Mouse (Mus musculus) urinary bladder, postnatal 0 days (tissue): ENCODE results near the gene Gna15. TPM values are rescaled to one million over a fixed set of nuclear protein-coding genes. Genes with fewer than 3 reads are reported as not detected.

Source experiments
- microRNA-seq: library from miRNA; unstranded; fragments of <30 nt; microRNA quantifications from one replicate; pipeline ENCODE4, GENCODE M21; 2016
- polyA plus RNA-seq: library from polyadenylated mRNA; unstranded; fragments of >200 nt; fragmentation: Nextera tagmentation; extraction: Ambion mirVana; gene quantifications from 2 replicates; pipeline ENCODE4 v1.2.1, GENCODE M21; 2015

The Gna15 gene
- 6.1 and 11.1 TPM in 2 replicates for polyA plus RNA-seq

GRCm38 (mm10) chr10:81524051-81524605, at the start of gene Gna15:
Gna15 (minus strand) TSS chr10:81524225.

GRCm38 (mm10) chr10:81559163-81559626, 35.2 kb upstream of the Gna15 start, which contains the start of gene Aes:
Aes (plus strand) TSS chr10:81559488.

GRCm38 (mm10) chr10:81545161-81545747, 21.2 kb upstream of the Gna15 start, which contains the start of gene Gna11:
Gna11 (minus strand) TSS chr10:81545190.

GRCm38 (mm10) chr10:81500032-81500431, 24.0 kb downstream of the Gna15 start, which contains the start of gene S1pr4:
S1pr4 (minus strand) TSS chr10:81500132.

GRCm38 (mm10) chr10:81496264-81496901, 27.6 kb downstream of the Gna15 start, which contains the start of gene Ncln:
Ncln (minus strand) TSS chr10:81496392.

GRCm38 (mm10) chr10:81482533-81482889, 41.5 kb downstream of the Gna15 start, which contains the start of gene Celf5:
Celf5 (minus strand) TSS chr10:81482709.

DNA sequence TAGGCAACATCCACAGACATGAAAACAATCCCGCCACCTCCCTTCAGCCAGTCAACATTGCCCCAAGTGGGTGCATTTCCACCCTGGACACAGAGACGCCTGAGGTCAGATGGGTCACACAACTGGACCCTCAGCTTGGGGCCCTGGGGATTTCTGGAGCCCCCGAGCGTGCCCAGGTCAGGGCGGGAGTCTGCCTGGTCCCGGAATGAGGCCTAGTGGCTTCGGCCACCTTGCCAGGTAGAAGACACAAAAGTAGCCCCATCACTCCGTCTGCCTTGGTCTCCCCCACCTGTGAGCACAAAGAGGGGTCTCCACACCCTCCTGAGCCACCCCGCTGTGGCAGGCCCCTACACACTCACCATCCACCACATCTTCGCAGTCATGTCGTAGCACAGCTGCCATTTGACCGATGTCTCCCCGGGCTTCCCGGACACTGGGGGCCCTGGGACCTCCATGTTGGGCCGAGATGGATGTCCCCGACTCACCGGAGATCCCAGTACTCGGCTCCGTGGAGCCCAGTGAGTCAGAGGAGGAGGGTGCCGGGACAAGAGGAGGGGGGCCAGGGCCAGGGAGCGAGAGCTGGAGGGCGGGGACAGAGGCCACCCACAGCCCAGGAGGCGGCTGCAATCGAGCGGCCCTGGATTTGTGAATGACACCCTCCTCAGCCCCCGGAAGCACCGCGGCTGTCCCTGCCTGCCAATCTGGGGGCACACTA, 68.7 kb downstream of the Gna15 start, which contains the start of gene Nfic:
Nfic (minus strand) TSS at position 455 of the 715 bp plus-strand sequence.

Small RNA genes lying within 50 kb of the gene (microRNA-seq; reads per million reads assigned to microRNA genes)
- not detected for gene Gm25595

Other genes starting within 250 kb of the Gna15 start
- gene Tjp3, start 232.6 kb downstream of the Gna15 start, polyA plus RNA-seq: 12.6 and 14.9 TPM in 2 replicates
- gene Pip5k1c, start 231.3 kb downstream of the Gna15 start, polyA plus RNA-seq: 31.1 and 32.7 TPM in 2 replicates
- gene Cactin, start 203.1 kb downstream of the Gna15 start, polyA plus RNA-seq: 18.1 and 20.3 TPM in 2 replicates
- 28.6 and 36.1 TPM in 2 replicates for gene Tbxa2r, start 195.5 kb downstream of the Gna15 start, polyA plus RNA-seq
- 0.65 and 0.87 TPM in 2 replicates for gene Gipc3, start 181.0 kb downstream of the Gna15 start, polyA plus RNA-seq
- 67.4 and 70.3 TPM in 2 replicates for gene Hmg20b, start 173.7 kb downstream of the Gna15 start, polyA plus RNA-seq
- 12.5 and 12.6 TPM in 2 replicates for gene Mfsd12, start 166.7 kb downstream of the Gna15 start, polyA plus RNA-seq
- gene 4930404N11Rik, start 158.4 kb downstream of the Gna15 start, polyA plus RNA-seq: 1.5 and 1.8 TPM in 2 replicates
- 35.5 and 38.2 TPM in 2 replicates for gene Fzr1, start 145.7 kb downstream of the Gna15 start, polyA plus RNA-seq
- gene Dohh, start 139.8 kb downstream of the Gna15 start, polyA plus RNA-seq: 67.0 and 71.2 TPM in 2 replicates
- 1.6 and 2.1 TPM in 2 replicates for gene Gm48551, start 139.8 kb downstream of the Gna15 start, polyA plus RNA-seq
- 0.42 and 0.73 TPM in 2 replicates for gene Gm48552, start 135.2 kb downstream of the Gna15 start, polyA plus RNA-seq
- gene Smim24, start 131.2 kb downstream of the Gna15 start, polyA plus RNA-seq: 1.7 and 2.0 TPM in 2 replicates
- 69.4 and 71.2 TPM in 2 replicates for gene Nfic, start 68.6 kb downstream of the Gna15 start, polyA plus RNA-seq
- 0.12 and 0.18 TPM in 2 replicates for gene Celf5, start 41.5 kb downstream of the Gna15 start, polyA plus RNA-seq
- gene Ncln, start 27.8 kb downstream of the Gna15 start, polyA plus RNA-seq: 49.9 and 50.1 TPM in 2 replicates
- 0.20 and 0.71 TPM in 2 replicates for gene S1pr4, start 24.1 kb downstream of the Gna15 start, polyA plus RNA-seq
- 48.8 and 49.2 TPM in 2 replicates for gene Gna11, start 21.0 kb upstream of the Gna15 start, polyA plus RNA-seq
- gene Aes, start 35.3 kb upstream of the Gna15 start, polyA plus RNA-seq: 437 and 457 TPM in 2 replicates
- gene Tle2, start 50.3 kb upstream of the Gna15 start, polyA plus RNA-seq: 6.6 and 7.9 TPM in 2 replicates
- gene Tle6, start 76.8 kb upstream of the Gna15 start, polyA plus RNA-seq: 15.5 and 16.2 TPM in 2 replicates
- gene BC025920, start 82.0 kb upstream of the Gna15 start, polyA plus RNA-seq: 0.18 and 0.62 TPM in 2 replicates
- 15.9 and 19.7 TPM in 2 replicates for gene Sirt6, start 103.6 kb upstream of the Gna15 start, polyA plus RNA-seq
- 6.1 and 7.6 TPM in 2 replicates for gene Ankrd24, start 104.3 kb upstream of the Gna15 start, polyA plus RNA-seq
- gene Gm10778, start 124.8 kb upstream of the Gna15 start, polyA plus RNA-seq: 1.9 and 2.8 TPM in 2 replicates
- 5.5 and 6.8 TPM in 2 replicates for gene Zfp433, start 180.6 kb upstream of the Gna15 start, polyA plus RNA-seq
- 2.2 and 2.9 TPM in 2 replicates for gene Gm3055, start 246.9 kb upstream of the Gna15 start, polyA plus RNA-seq